Mouse (Mus musculus) olfactory bulb, adult 2 months (tissue): ENCODE results near the gene C9orf72. TPM values are rescaled to one million over a fixed set of nuclear protein-coding genes. Genes with fewer than 3 reads are reported as not detected.

Experiments used
- H3K27ac ChIP-seq: fragments of 200-500 bp; 2 replicates; pipeline ENCODE4 v1.5.1; 2012; ENCODE audit warnings: low read depth, low read length; ENCODE audit not compliant: insufficient read depth
- H3K4me1 ChIP-seq: fragments of 200-500 bp; 2 replicates; pipeline ENCODE4 v1.6.1; 2012; ENCODE audit warnings: low read length; ENCODE audit not compliant: control insufficient read depth, insufficient read depth
- H3K4me3 ChIP-seq: fragments of 200-500 bp; 2 replicates; pipeline ENCODE4 v1.5.1; 2012; ENCODE audit warnings: mild to moderate bottlenecking, low read depth, low read length, moderate library complexity; ENCODE audit not compliant: insufficient read depth
- CTCF ChIP-seq: fragments of 200-500 bp; IDR thresholded peaks from 2 replicates; pipeline ENCODE4 v1.5.1; 2012; ENCODE audit warnings: low read depth, mild to moderate bottlenecking, low read length, moderate library complexity; ENCODE audit not compliant: insufficient read depth
- POLR2A ChIP-seq: fragments of 200-500 bp; IDR thresholded peaks from 2 replicates; pipeline ENCODE4 v1.6.1; 2012; ENCODE audit warnings: mild to moderate bottlenecking, low read depth, low read length, moderate library complexity; ENCODE audit not compliant: insufficient read depth
- WGBS: fragments of 180-500 bp; shearing (Covaris S2); methylation state at CpG from one replicate; pipeline ENCODE4 v1.1.7; 2018; 5-methylcytosine and 5-hydroxymethylcytosine counted together
- polyA plus RNA-seq: library from polyadenylated mRNA; stranded (reverse); fragments of >200 nt; gene quantifications from 2 replicates; pipeline ENCODE4 v1.2.4, GENCODE M21; 2012; ENCODE audit warnings: low replicate concordance; ENCODE audit not compliant: missing spikeins, insufficient read depth, insufficient read length

C9orf72 gene
- polyA plus RNA-seq, 1 experiment: not detected

DNA sequence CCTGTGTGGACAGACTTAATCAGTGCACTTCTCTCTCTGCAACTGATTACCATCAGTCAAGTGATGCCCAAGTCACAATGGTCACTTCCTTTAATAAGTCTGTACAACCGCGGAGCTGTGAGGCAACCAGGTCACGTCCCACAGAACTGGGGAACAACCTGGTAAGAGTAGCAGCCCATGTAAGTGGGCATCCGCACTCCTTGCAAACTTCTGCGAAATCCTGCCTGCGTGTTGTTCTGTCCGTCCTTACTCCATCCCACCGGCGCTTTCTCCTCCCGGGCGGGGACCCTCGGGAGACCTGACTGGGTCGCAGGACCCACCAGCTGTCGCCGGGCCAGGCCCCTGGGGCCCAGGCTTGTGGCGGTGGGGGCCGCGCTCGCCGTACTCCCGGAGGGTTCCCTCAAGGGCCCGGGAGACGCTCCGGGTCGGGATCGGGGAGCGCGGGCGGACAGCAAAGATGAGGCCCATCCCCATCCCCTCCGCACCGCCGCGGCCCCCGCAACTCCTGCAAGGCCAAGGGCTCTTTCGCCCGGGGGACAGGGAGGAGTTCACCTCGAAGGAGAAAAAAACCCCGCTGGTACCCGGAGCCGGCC, 738 bp downstream of the C9orf72 start:
- no peak for TF ChIP-seq POLR2A
- no peak for TF ChIP-seq CTCF
- 0 out of 2 replicates have a peak overlapping the region, but pooled peaks have one; percentile 10 for H3K27ac ChIP-seq

GRCm38 (mm10) chr4:35224101-35224500, 1.9 kb downstream of the C9orf72 start:
- H3K27ac ChIP-seq: no peak overlapping the region
- TF ChIP-seq POLR2A: no peak
- TF ChIP-seq CTCF: no peak
- WGBS: 90% methylated on average over 4 of the region's 4 CpGs
- H3K4me1 ChIP-seq: no peaks in the 10 kb centered on the region
- no peak overlapping the region for H3K4me3 ChIP-seq

More for the DNA sequence above, 738 bp downstream of the C9orf72 start:
- no peaks in the 10 kb centered on the region for H3K4me1 ChIP-seq
- H3K4me3 ChIP-seq: peak overlapping the region; percentile 87
- 1% methylated on average over 39 of the region's 40 CpGs for WGBS

GRCm38 (mm10) chr4:35223376-35223988, 2.5 kb downstream of the C9orf72 start:
- Histone ChIP-seq H3K27ac (no peak overlapping the region), H3K4me1 (no peaks in the 10 kb centered on the region), H3K4me3 (no peak overlapping the region)
- 89% methylated on average over 5 of the region's 5 CpGs for WGBS
- TF ChIP-seq CTCF: no peak
- no peak for TF ChIP-seq POLR2A

DNA sequence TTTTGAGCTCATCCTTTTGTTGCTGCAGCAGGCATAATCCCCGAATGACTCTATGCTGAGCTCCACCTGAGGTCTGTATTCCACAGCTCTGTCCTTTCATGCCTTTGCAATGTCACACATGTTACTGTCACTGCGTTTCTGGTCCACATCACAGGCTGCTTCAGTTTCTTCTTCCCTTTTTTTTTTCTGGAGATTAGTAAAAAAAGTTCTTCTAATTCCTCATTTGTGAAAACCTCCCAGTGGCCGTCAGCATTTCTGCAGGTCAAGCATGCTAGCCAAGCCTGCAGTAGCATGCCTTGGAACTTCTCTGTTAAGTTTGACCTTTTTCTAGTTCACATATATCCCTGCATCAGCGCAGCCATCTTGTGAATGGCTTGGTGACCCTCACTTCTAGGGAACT, 4.1 kb downstream of the C9orf72 start:
- 75% methylated on average over 4 of the region's 4 CpGs for WGBS
- TF ChIP-seq POLR2A: no peak
- TF ChIP-seq CTCF: no peak
- no peaks in the 10 kb centered on the region for H3K4me1 ChIP-seq

GRCm38 (mm10) chr4:35221131-35221530, 4.8 kb downstream of the C9orf72 start:
- no peak overlapping the region for H3K27ac ChIP-seq
- 71% methylated on average over 2 of the region's 2 CpGs for whole genome bisulfite sequencing
- no peak overlapping the region for H3K4me3 ChIP-seq
- no peak for TF ChIP-seq CTCF
- TF ChIP-seq POLR2A: no peak
- no peaks in the 10 kb centered on the region for H3K4me1 ChIP-seq

More for the DNA sequence above, 4.1 kb downstream of the C9orf72 start:
- H3K4me3 ChIP-seq: no peak overlapping the region
- no peak overlapping the region for H3K27ac ChIP-seq

DNA sequence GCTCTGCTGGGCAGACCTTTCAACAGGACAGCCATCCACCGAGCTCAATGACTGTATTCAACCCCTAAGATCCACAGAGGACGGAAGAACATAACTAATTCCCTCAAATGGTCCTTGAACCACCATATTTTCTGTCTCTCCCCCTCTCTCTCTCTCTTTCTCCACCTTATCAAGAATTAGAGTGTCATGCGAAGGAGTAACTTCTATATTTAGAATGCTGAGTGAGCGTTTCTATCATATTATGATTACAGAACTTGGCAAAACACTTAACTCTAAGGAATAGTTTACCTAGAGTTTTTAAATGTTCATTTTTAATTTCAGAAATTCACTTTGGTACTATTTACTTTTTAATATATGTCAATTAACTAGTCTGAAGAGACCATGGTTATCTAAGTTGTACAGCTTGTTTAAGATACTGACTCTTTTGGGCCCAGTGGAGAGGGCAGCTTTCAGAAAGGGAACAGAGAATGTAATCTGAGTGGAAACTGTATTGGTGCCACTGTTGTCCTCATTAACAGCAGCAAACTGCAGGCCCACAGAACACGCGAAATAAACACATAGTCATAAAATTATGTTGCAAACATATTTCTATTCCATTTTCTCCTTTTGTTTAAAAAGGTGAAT, 5.8 kb downstream of the C9orf72 start:
- H3K4me3 ChIP-seq: no peak overlapping the region
- no peaks in the 10 kb centered on the region for H3K4me1 ChIP-seq
- WGBS: 88% methylated on average over 6 of the region's 6 CpGs
- no peak overlapping the region for H3K27ac ChIP-seq
- TF ChIP-seq CTCF: no peak
- TF ChIP-seq POLR2A: no peak

DNA sequence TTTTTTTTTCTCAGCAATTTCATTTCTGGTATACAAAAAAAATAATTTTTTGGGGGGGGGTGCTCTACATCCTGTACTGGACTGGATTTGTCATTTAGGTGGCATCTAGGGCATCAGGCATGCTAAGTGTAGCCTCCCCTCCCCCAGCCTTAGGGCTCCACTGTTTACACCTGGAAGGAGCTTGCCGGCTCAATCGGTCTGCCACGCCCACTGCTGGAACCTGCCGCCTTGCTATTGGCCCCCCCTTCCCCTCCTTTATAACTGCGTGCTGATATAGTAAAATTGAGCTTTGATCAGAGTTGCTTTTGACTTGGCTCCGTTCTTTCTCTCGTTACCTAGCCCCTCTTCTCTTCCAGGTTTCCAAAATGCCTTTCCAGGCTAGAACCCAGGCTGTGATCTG, 21.3 kb downstream of the C9orf72 start:
- no peaks in the 10 kb centered on the region for H3K4me1 ChIP-seq
- 76% methylated on average over 7 of the region's 7 CpGs for WGBS
- H3K27ac ChIP-seq: no peak overlapping the region
- no peak overlapping the region for H3K4me3 ChIP-seq
- TF ChIP-seq POLR2A (no peak), CTCF (no peak)

DNA sequence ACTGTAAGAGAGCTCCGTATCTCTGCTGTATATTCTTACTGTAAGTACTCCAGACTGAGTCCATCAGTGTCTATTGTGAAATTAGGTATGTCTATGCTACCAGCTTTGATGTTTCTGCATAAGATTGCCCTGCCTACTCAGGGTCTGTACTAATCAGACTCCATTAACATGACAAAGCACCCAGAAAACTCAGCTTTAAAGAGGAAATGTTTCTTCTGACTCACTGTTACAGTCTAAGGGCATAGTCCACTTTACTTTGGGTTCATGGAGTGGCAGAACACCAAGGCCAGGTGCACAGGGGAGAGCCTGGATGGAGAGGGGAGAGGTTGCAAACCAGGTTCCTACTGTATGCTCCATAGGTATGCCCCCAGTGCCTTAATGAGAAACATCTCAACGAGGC, 22.3 kb downstream of the C9orf72 start:
- H3K4me3 ChIP-seq: no peak overlapping the region
- 90% methylated on average over 2 of the region's 2 CpGs for WGBS

GRCm38 (mm10) chr4:35201700-35202099, 24.3 kb downstream of the C9orf72 start:
- 96% methylated on average over 5 of the region's 5 CpGs for WGBS
- no peak overlapping the region for H3K27ac ChIP-seq
- H3K4me1 ChIP-seq: no peaks in the 10 kb centered on the region
- H3K4me3 ChIP-seq: no peak overlapping the region
- TF ChIP-seq POLR2A: no peak
- no peak for TF ChIP-seq CTCF

More for the DNA sequence above, 22.3 kb downstream of the C9orf72 start:
- TF ChIP-seq POLR2A (no peak), CTCF (no peak)
- H3K4me1 ChIP-seq: no peaks in the 10 kb centered on the region
- no peak overlapping the region for H3K27ac ChIP-seq
